Mouse (Mus musculus) Patski (cell line): ENCODE data around the gene Ltbp3. TPM values are rescaled to one million over a fixed set of nuclear protein-coding genes. Genes with fewer than 3 reads are reported as not detected.

Experiments used
- ATAC-seq: fragments of 100-300 bp; one replicate; pipeline ENCODE4 v1.8.0; 2021
- CTCF ChIA-PET: fragments of 350-600 bp; sonication (Branson Sonifier 250); formaldehyde crosslinking; loops from one replicate; lab custom pipeline; 2022; ENCODE audit warnings: inconsistent platforms; lab: Charles Lee
- POLR2A ChIA-PET: fragments of 350-600 bp; sonication (Branson Sonifier 250); formaldehyde crosslinking; loops from one replicate; lab custom pipeline; 2022; ENCODE audit warnings: antibody characterized with exemption, inconsistent platforms; lab: Charles Lee
- DNase-seq: peaks from one replicate; pipeline ENCODE4 v3.0.0-alpha.2; 2011; ENCODE audit warnings: low read depth, low spot score
- H3K27me3 ChIP-seq: fragments of 371-371 bp; one replicate; pipeline ENCODE4 v1.5.1; 2021
- CTCF ChIP-seq: fragments of 100-300 bp; IDR thresholded peaks from one replicate; pipeline ENCODE4 v1.5.1; 2021
- in situ Hi-C: fragments of 300-500 bp; cut with MboI; formaldehyde crosslinking; loops from 3 replicates; pipeline ENCODE4 v1.11.1; 2018; ENCODE audit warnings: low pct_unique_long_range_greater_than_20kb, mixed read lengths
- polyA plus RNA-seq: library from polyadenylated mRNA; unstranded; gene quantifications from one replicate; pipeline ENCODE4 v1.2.3, GENCODE M21; 2021

Gene Ltbp3
- polyA plus RNA-seq, 1 experiment from 2014 or later, result 747 TPM

- DNase-seq (no peak), ATAC-seq (no peak)
- CTCF ChIA-PET, result interaction anchor here (1.6 to 3.6 kb wide), 2 partner anchors 13 to 18 kb away, joined by 3 to 20 read pairs; no protein-coding TSS in a partner anchor
- POLR2A ChIA-PET, result interaction anchor here (1.0 to 1.2 kb wide), 2 partner anchors 15 to 27 kb away, joined by 3 read pairs; partner anchors contain the start of gene Ltbp3
- in situ Hi-C loops, result no loop called here
- no peaks in the 10 kb centered on the region for H3K27me3 ChIP-seq
- no peak for TF ChIP-seq CTCF
These were observed 26.6 kb downstream of the Ltbp3 start for GRCm38 (mm10) chr19:5767271-5767670.

DNA sequence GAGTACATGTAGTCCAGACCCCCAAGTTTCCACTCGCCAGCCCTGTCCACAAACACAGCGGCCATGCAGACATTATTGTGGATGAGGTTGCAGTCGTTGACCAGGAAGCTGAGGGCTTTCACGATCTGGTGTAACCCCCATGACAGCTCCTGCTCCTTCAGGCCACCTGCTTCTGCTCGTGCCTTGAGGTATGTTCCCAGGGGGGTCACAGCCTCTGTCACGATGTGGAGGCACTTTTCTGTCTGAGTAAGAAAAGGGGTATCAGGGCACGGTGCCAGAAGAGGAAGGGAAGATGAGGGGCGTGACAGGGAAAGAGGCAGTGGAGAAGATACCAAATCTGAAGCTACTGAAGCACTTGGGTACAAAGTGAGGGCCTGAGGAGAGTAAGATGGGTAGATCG lies 29.6 kb downstream of the Ltbp3 start:
- no peak for DNase-seq
- ChIA-PET POLR2A (interaction anchor here (1.1 to 2.9 kb wide), 9 partner anchors 10 to 50 kb away, joined by 3 to 14 read pairs (median 4); partner anchors contain the start of gene Fam89b), CTCF (interaction anchor here (1.1 to 1.6 kb wide), 3 partner anchors 8 to 60 kb away, joined by 3 read pairs; no protein-coding TSS in a partner anchor)
- no peak for TF ChIP-seq CTCF
- no peaks in the 10 kb centered on the region for H3K27me3 ChIP-seq
- no peak for ATAC-seq
- in situ Hi-C loops, result no loop called here

- H3K27me3 ChIP-seq, result no peaks in the 10 kb centered on the region
- TF ChIP-seq CTCF, result no peak
- ATAC-seq (peak; percentile 81), DNase-seq (no peak)
- in situ Hi-C loops, result no loop called here
- POLR2A ChIA-PET, result interaction anchor here (1.0 to 2.9 kb wide), 10 partner anchors 9 to 79 kb away, joined by 3 to 14 read pairs (median 4); partner anchors contain the start of gene Fam89b
- CTCF ChIA-PET, result interaction anchor here (1.1 to 1.6 kb wide), 4 partner anchors 7 to 61 kb away, joined by 3 read pairs; partner anchors contain the start of gene Ehbp1l1
These were observed 30.5 kb downstream of the Ltbp3 start, which contains the start of gene Scyl1 for GRCm38 (mm10) chr19:5770925-5771860. TSS of gene Scyl1 (minus strand) at chr19:5771419.

- CTCF ChIA-PET, result interaction anchor here (1.4 kb wide), 1 partner anchor 9 kb away, joined by 7 read pairs; no protein-coding TSS in a partner anchor
- POLR2A ChIA-PET, result no interaction called here
- in situ Hi-C loops, result loop anchor here (5.0 kb wide), 1 partner anchor 65 kb away; no protein-coding TSS in a partner anchor
- DNase-seq, result no peak
- no peak for TF ChIP-seq CTCF
- no peaks in the 10 kb centered on the region for H3K27me3 ChIP-seq
- no peak for ATAC-seq
These were observed 36.8 kb downstream of the Ltbp3 start for GRCm38 (mm10) chr19:5777387-5778032.

DNA sequence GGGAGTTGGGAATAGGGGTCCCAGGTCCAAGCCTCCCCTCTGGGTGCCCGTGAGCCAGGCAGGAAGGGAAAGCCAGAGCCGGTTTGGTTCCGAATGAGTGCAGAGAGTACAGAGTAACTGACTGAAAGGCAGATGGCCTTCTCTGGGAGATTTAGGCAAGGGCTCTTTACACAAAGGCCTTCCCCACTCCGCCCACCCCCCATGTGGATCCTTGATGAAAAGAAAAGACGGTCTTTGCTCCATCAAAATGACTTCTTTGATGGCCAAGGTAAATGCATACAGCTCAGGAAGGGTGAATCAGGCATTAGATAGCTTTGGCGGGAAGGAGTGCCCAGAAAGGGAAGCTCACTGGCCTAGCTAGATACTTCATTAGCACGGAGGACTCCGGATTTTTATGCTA lies 37.6 kb downstream of the Ltbp3 start:
- ATAC-seq (no peak), DNase-seq (no peak)
- CTCF ChIA-PET, result interaction anchor here (0.7 to 4.9 kb wide), 5 partner anchors 8 to 210 kb away, joined by 3 to 30 read pairs (median 6); partner anchors contain the start of genes Ap5b1, Map3k11 and Pcnx3
- H3K27me3 ChIP-seq, result no peaks in the 10 kb centered on the region
- TF ChIP-seq CTCF, result no peak
- in situ Hi-C loops, result loop anchor here (5.0 kb wide), 1 partner anchor 66 kb away; no protein-coding TSS in a partner anchor
- POLR2A ChIA-PET, result interaction anchor here (0.6 kb wide), 1 partner anchor 36 kb away, joined by 4 read pairs; no protein-coding TSS in a partner anchor

DNA sequence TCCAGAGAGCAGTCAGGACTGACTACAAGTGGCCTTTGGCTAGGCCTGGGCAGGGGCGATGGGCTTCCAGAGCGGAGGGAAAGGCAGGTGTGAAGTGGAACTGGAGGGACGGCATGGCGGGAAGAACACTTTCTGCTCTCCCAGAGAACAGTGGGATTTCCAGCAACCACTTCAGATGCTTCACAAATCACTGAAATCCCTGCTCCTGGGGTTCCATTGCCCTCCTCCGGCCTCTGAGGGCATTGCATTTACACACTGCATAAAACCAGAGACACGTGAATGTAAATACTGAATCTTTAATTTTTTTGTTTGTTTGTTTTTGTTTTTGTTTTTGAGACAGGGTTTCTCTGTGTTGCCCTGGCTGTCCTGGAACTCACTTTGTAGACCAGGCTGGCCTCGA lies 39.5 kb downstream of the Ltbp3 start:
- TF ChIP-seq CTCF, result peak; percentile 89
- no peak for DNase-seq
- in situ Hi-C loops, result loop anchor here (10.0 kb wide), 1 partner anchor 245 kb away; no protein-coding TSS in a partner anchor
- ATAC-seq, result peak; percentile 29
- POLR2A ChIA-PET, result interaction anchor here (0.7 to 1.5 kb wide), 5 partner anchors 10 to 75 kb away, joined by 3 to 4 read pairs (median 3); partner anchors contain the start of gene Ehbp1l1
- CTCF ChIA-PET, result interaction anchor here (0.8 to 4.9 kb wide), 6 partner anchors 45 to 212 kb away, joined by 3 to 30 read pairs (median 3); partner anchors contain the start of genes Map3k11 and Pcnx3
- H3K27me3 ChIP-seq, result no peaks in the 10 kb centered on the region

DNA sequence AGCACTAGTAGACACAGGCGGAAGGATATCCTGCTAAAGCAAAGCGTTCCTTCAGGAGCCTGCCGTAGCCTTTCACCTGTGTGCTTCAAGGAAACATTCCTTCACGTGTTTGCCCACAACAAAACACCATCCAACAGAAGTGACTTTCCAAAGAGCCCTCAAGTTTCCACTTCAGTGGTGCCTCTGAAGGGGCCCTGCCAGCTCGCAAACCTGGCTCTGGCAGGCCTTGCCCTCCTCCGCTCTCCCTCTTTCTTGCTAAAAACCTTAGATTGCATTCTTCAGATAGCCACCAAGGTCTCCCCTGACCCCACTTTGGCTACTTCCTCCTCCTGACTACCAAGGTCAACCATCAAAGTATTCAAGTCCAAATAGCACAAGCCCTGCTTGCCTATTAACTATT lies 40.8 kb downstream of the Ltbp3 start:
- no peaks in the 10 kb centered on the region for H3K27me3 ChIP-seq
- in situ Hi-C loops, result loop anchor here (10.0 kb wide), 1 partner anchor 247 kb away; no protein-coding TSS in a partner anchor
- no peak for ATAC-seq
- TF ChIP-seq CTCF, result no peak
- POLR2A ChIA-PET, result interaction anchor here (1.4 kb wide), 1 partner anchor 70 kb away, joined by 4 read pairs; no protein-coding TSS in a partner anchor
- DNase-seq, result no peak
- CTCF ChIA-PET, result interaction anchor here (1.0 to 4.9 kb wide), 3 partner anchors 72 to 213 kb away, joined by 3 to 30 read pairs (median 3); no protein-coding TSS in a partner anchor

- in situ Hi-C loops, result loop anchor here (10.0 kb wide), 1 partner anchor 247 kb away; no protein-coding TSS in a partner anchor
- ChIA-PET CTCF (interaction anchor here (1.1 to 4.9 kb wide), 2 partner anchors 11 to 72 kb away, joined by 3 to 30 read pairs; no protein-coding TSS in a partner anchor), POLR2A (interaction anchor here (0.5 kb wide), 1 partner anchor 69 kb away, joined by 3 read pairs; no protein-coding TSS in a partner anchor)
- no peaks in the 10 kb centered on the region for H3K27me3 ChIP-seq
- DNase-seq (no peak), ATAC-seq (no peak)
- no peak for TF ChIP-seq CTCF
These were observed 41.4 kb downstream of the Ltbp3 start for GRCm38 (mm10) chr19:5782121-5782520.

GRCm38 (mm10) chr19:5784958-5785577 lies 44.4 kb downstream of the Ltbp3 start:
- no peaks in the 10 kb centered on the region for H3K27me3 ChIP-seq
- no peak for DNase-seq
- ChIA-PET POLR2A (interaction anchor here (1.3 kb wide), 1 partner anchor 15 kb away, joined by 3 read pairs; no protein-coding TSS in a partner anchor), CTCF (interaction anchor here (1.0 kb wide), 2 partner anchors 72 to 75 kb away, joined by 4 to 5 read pairs; no protein-coding TSS in a partner anchor)
- ATAC-seq, result no peak
- TF ChIP-seq CTCF, result no peak
- in situ Hi-C loops, result loop anchor here (5.0 to 10.0 kb wide), 2 partner anchors 172 to 250 kb away; no protein-coding TSS in a partner anchor
